Mouse (Mus musculus): ENCODE results near the gene Cntnap2.

The Cntnap2 gene

DNA sequence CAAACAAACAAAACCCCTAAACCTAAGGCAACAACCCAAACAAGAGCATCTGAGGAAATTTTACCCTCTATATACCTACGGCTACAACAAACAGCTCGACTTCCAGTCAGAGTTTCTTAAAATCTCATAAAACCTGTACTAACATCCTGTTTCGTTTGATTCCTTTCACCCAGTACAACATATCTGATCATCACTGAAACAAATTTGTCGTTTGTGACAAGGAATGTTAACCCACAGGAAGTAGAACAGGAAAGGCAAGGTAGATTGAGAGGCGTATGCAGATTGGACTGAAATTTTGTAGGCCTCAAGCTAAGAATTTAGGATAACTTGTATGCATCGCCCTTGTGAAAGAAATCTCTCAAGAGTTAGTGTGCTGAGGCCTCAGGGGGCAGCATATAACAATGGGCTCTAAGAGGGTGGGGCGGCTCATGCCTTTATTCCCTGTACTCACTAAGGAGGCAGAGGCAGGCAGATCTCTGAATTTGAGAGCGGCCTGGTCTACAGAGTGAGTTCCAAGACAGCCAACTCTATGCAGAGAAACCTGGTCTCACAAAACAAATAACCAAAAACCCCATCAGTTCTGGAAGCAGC, 2291.0 kb downstream of the Cntnap2 start:
- no peak for DNase-seq (ENCODE audit: low spot score in 2 of 2)
